Mouse (Mus musculus): ENCODE measurements around the gene Ghrl.

GRCm38 (mm10) chr6:113690008-113690399, 29.7 kb downstream of the Ghrl start:
- no peak for TF ChIP-seq CTCF (IDR thresholded peaks at IDR 0.05; ENCODE audit: low read depth)
- TF ChIP-seq EP300 (IDR thresholded peaks at IDR 0.05; ENCODE audit: low read depth) = no peak

Measured in liver, embryonic 14.5 days (tissue).